Mouse (Mus musculus): ENCODE results near the gene Fam71e2.

- no peak for TF ChIP-seq CTCF (IDR thresholded peaks at IDR 0.05; ENCODE audit: low read depth, low read length)
- TF ChIP-seq GATA1 (IDR thresholded peaks at IDR 0.05; ENCODE audit: borderline replicate concordance, low read length): no peak
- no peak for TF ChIP-seq TAL1 (conservative IDR thresholded peaks at IDR 0.05; ENCODE audit: low read depth, low read length)
- TF ChIP-seq GATA2 (IDR thresholded peaks at IDR 0.05; ENCODE audit: borderline replicate concordance, low read depth, low read length): no peak
These were observed 41.4 kb upstream of the Fam71e2 start, which contains the start of gene Ube2s for GRCm38 (mm10) chr7:4812303-4813104.
